Mouse (Mus musculus): ENCODE measurements around the gene Rrp36. TPM values are rescaled to one million over a fixed set of nuclear protein-coding genes. Genes with fewer than 3 reads are reported as not detected.

Gene Rrp36
- polyA plus RNA-seq, 2 experiments: 36.8 to 47.2 TPM

DNA sequence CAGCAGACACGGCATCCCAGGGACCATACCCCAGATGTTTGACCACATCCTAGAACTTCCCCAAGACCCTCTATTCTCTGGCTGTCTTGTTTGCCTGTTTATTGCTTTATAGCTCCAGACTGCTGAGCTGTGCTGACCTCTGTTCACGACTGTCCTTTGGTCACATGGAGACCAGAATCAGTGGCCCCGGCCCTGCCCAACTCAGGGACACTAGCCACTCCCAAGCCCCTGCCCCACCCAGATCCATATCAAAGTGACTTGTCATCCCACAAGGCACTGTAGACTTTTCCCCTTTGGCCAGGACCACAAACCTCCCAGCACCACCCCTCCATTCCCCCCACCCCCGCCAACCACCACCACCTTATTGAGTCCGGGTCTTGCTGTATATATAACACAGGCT lies 25.1 kb upstream of the Rrp36 start:
- Histone ChIP-seq H3K9ac (ENCODE audit: low read depth, low read length, severe bottlenecking) (no peak overlapping the region), H3K27me3 (ENCODE audit: control insufficient read depth, insufficient read depth, low read length) (no peaks in the 10 kb centered on the region), H3K4me2 (replicated peaks; ENCODE audit: low read depth, low read length, severe bottlenecking) (no peak overlapping the region), H3K4me3 (replicated peaks; ENCODE audit: low read length) (no peak overlapping the region), H3K9me3 (ENCODE audit: control insufficient read depth, low read length) (no peaks in the 10 kb centered on the region), H3K4me1 (ENCODE audit: control insufficient read depth, insufficient read depth, low read length) (peaks cover 18% of the 10 kb centered on the region), H3K27ac (replicated peaks; ENCODE audit: low read depth, low read length) (no peak overlapping the region), H3K36me3 (ENCODE audit: control insufficient read depth, insufficient read depth, low read length) (peaks cover 27% of the 10 kb centered on the region)
- no peak for TF ChIP-seq POLR2A (IDR thresholded peaks at IDR 0.05; ENCODE audit: borderline replicate concordance, extremely low read depth, insufficient read depth, insufficient read length)
- 54% methylated on average over 5 of the region's 5 CpGs for WGBS
- DNase-seq (ENCODE audit: low spot score): no peak
- no peak for ATAC-seq (ENCODE audit: low FRiP score, low read depth)

DNA sequence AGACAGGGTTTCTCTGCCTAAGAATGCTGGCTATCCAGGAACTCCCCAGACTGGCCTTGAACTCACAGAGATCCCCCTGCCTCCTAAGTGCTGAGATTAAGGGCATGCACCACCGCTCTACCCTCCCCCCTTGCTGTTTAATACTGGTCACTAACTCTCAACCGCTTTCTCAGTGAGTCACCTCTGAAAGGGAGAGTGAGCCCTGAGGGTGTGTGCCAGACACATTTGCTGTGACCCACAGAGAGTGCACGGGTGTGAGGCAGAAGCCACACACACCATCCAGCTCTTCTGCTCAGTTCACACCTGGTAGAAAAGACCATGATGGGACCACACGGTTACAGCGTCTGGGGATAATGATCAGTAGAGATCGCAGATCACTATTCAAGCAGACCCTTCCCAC lies 24.4 kb upstream of the Rrp36 start:
- WGBS: 85% methylated on average over 6 of the region's 6 CpGs
- no peak for ATAC-seq (ENCODE audit: low FRiP score, low read depth)
- H3K36me3 ChIP-seq (ENCODE audit: control insufficient read depth, insufficient read depth, low read length): peaks cover 30% of the 10 kb centered on the region

DNA sequence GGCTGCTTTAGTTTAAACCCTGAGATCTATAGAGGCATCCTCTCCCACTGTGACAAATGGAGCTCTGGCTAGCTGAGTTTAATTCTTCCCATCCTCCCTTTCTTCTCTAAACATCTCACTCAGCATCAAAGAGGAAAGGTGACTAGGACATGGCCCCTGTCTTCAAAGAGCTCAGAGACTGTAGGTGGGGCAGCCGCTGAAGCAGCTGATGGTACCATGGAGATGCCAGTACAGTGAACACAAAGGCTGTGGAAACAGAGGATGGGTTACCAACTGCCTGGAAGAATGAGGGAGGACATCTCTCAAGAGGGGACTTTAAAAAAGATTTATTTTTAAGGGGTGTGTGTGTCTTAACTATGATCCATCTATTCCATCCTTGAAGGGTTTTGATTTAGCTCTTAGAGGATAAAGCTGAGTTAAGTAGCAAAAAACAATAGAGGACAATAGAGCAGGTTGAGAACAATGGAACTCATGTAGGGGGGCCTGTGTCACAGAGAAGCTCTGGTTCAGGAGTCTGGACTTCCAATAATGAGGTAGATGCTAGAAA lies 20.4 kb upstream of the Rrp36 start:
- no peaks in the 10 kb centered on the region for H3K4me1 ChIP-seq (ENCODE audit: control insufficient read depth, insufficient read depth, low read length)
- ATAC-seq (ENCODE audit: low FRiP score, low read depth) (no peak), DNase-seq (ENCODE audit: low spot score) (no peak)
- WGBS: 68% methylated on average over 1 of the region's 1 CpGs
- no peaks in the 10 kb centered on the region for H3K27me3 ChIP-seq (ENCODE audit: control insufficient read depth, insufficient read depth, low read length)
- H3K36me3 ChIP-seq (ENCODE audit: control insufficient read depth, insufficient read depth, low read length): peaks cover 39% of the 10 kb centered on the region
- H3K4me3 ChIP-seq (replicated peaks; ENCODE audit: low read length): no peak overlapping the region
- TF ChIP-seq POLR2A (IDR thresholded peaks at IDR 0.05; ENCODE audit: borderline replicate concordance, extremely low read depth, insufficient read depth, insufficient read length): no peak
- no peaks in the 10 kb centered on the region for H3K9me3 ChIP-seq (ENCODE audit: control insufficient read depth, low read length)
- H3K27ac ChIP-seq (replicated peaks; ENCODE audit: low read depth, low read length): no peak overlapping the region
- H3K4me2 ChIP-seq (replicated peaks; ENCODE audit: low read depth, low read length, severe bottlenecking): no peak overlapping the region
- H3K9ac ChIP-seq (ENCODE audit: low read depth, low read length, severe bottlenecking): no peak overlapping the region

More for the DNA sequence above, 24.4 kb upstream of the Rrp36 start:
- no peak for DNase-seq (ENCODE audit: low spot score)
- Histone ChIP-seq H3K4me3 (replicated peaks; ENCODE audit: low read length) (no peak overlapping the region), H3K9me3 (ENCODE audit: control insufficient read depth, low read length) (no peaks in the 10 kb centered on the region), H3K4me2 (replicated peaks; ENCODE audit: low read depth, low read length, severe bottlenecking) (no peak overlapping the region), H3K4me1 (ENCODE audit: control insufficient read depth, insufficient read depth, low read length) (peaks cover 13% of the 10 kb centered on the region), H3K9ac (ENCODE audit: low read depth, low read length, severe bottlenecking) (no peak overlapping the region), H3K27ac (replicated peaks; ENCODE audit: low read depth, low read length) (no peak overlapping the region), H3K27me3 (ENCODE audit: control insufficient read depth, insufficient read depth, low read length) (no peaks in the 10 kb centered on the region)
- TF ChIP-seq POLR2A (IDR thresholded peaks at IDR 0.05; ENCODE audit: borderline replicate concordance, extremely low read depth, insufficient read depth, insufficient read length): no peak

DNA sequence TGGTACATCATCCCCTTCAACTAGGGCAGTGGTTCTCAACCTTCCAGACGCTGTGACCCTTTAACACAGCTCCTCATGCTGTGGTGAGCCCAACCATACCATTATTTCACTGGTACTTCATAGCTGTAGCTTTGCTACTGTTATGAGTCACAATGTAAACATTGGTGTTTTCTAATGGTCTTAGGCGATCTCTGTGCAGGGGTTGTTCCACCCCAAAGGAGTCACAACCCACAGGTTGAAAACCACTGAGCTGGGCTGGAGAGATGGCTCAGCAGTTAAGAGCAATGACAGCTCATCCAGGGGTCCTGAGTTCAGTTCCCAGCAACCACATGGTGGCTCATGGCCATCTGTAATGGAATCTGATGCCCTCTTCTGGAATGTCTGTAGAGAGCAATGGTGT lies 17.2 kb upstream of the Rrp36 start:
- no peak overlapping the region for H3K27ac ChIP-seq (replicated peaks; ENCODE audit: low read depth, low read length)
- WGBS: 96% methylated on average over 2 of the region's 2 CpGs
- ATAC-seq (ENCODE audit: low FRiP score, low read depth) (no peak), DNase-seq (ENCODE audit: low spot score) (no peak)
- no peaks in the 10 kb centered on the region for H3K9me3 ChIP-seq (ENCODE audit: control insufficient read depth, low read length)
- no peak overlapping the region for H3K4me2 ChIP-seq (replicated peaks; ENCODE audit: low read depth, low read length, severe bottlenecking)
- H3K4me3 ChIP-seq (replicated peaks; ENCODE audit: low read length): no peak overlapping the region
- H3K4me1 ChIP-seq (ENCODE audit: control insufficient read depth, insufficient read depth, low read length): no peaks in the 10 kb centered on the region
- H3K36me3 ChIP-seq (ENCODE audit: control insufficient read depth, insufficient read depth, low read length): peaks cover 39% of the 10 kb centered on the region
- H3K27me3 ChIP-seq (ENCODE audit: control insufficient read depth, insufficient read depth, low read length): no peaks in the 10 kb centered on the region
- no peak overlapping the region for H3K9ac ChIP-seq (ENCODE audit: low read depth, low read length, severe bottlenecking)
- TF ChIP-seq POLR2A (IDR thresholded peaks at IDR 0.05; ENCODE audit: borderline replicate concordance, extremely low read depth, insufficient read depth, insufficient read length): no peak

DNA sequence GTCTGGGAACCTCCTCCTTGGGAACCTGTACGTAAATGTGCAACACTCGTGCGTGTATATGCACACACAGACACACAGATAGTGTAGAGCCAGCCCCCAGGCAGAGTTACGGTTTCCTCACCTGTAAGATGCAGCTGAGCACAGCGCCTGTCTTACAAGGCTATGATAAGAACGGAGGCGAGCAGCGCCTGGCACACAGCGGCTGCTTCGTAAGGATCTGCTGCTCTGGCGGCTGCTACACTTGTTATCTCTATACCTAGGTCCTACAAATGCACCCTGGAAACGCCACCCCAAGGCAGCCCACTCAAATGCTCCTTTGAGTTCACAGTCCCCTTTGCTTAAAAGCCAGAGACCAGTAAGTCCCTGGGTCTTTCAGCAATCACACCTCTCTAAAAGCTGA lies 16.5 kb upstream of the Rrp36 start:
- Histone ChIP-seq H3K9ac (ENCODE audit: low read depth, low read length, severe bottlenecking) (no peak overlapping the region), H3K4me2 (replicated peaks; ENCODE audit: low read depth, low read length, severe bottlenecking) (no peak overlapping the region), H3K4me1 (ENCODE audit: control insufficient read depth, insufficient read depth, low read length) (no peaks in the 10 kb centered on the region), H3K36me3 (ENCODE audit: control insufficient read depth, insufficient read depth, low read length) (peaks cover 46% of the 10 kb centered on the region), H3K9me3 (ENCODE audit: control insufficient read depth, low read length) (no peaks in the 10 kb centered on the region), H3K27me3 (ENCODE audit: control insufficient read depth, insufficient read depth, low read length) (no peaks in the 10 kb centered on the region), H3K27ac (replicated peaks; ENCODE audit: low read depth, low read length) (no peak overlapping the region), H3K4me3 (replicated peaks; ENCODE audit: low read length) (no peak overlapping the region)
- WGBS: 96% methylated on average over 12 of the region's 12 CpGs
- ATAC-seq (ENCODE audit: low FRiP score, low read depth) (no peak), DNase-seq (ENCODE audit: low spot score) (no peak)
- no peak for TF ChIP-seq POLR2A (IDR thresholded peaks at IDR 0.05; ENCODE audit: borderline replicate concordance, extremely low read depth, insufficient read depth, insufficient read length)

DNA sequence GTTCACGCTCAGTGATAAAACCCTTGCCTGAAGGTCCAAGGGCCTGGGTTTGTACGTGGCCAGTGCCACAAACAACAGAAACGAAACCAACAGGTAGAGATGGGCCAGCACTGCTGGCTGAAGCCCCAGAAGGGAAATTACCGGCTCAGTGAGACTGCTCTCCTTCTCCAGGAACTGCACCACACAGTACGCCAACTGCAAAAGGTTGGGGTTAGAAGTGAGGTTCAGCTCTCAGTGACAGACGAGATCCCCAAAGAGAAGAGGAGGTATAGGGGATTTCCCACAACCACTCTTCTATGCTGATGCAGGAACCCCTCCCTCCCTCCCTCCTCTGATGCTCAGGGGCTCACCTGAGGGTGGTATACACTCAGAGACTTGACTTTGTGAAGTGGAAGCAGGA lies 11.8 kb upstream of the Rrp36 start:
- no peak overlapping the region for H3K27ac ChIP-seq (replicated peaks; ENCODE audit: low read depth, low read length)
- no peak overlapping the region for H3K4me2 ChIP-seq (replicated peaks; ENCODE audit: low read depth, low read length, severe bottlenecking)
- H3K27me3 ChIP-seq (ENCODE audit: control insufficient read depth, insufficient read depth, low read length): no peaks in the 10 kb centered on the region
- peaks cover 5% of the 10 kb centered on the region for H3K4me1 ChIP-seq (ENCODE audit: control insufficient read depth, insufficient read depth, low read length)
- no peak overlapping the region for H3K9ac ChIP-seq (ENCODE audit: low read depth, low read length, severe bottlenecking)
- H3K36me3 ChIP-seq (ENCODE audit: control insufficient read depth, insufficient read depth, low read length): peaks cover 65% of the 10 kb centered on the region
- no peaks in the 10 kb centered on the region for H3K9me3 ChIP-seq (ENCODE audit: control insufficient read depth, low read length)
- DNase-seq (ENCODE audit: low spot score) (no peak), ATAC-seq (ENCODE audit: low FRiP score, low read depth) (no peak)
- no peak for TF ChIP-seq POLR2A (IDR thresholded peaks at IDR 0.05; ENCODE audit: borderline replicate concordance, extremely low read depth, insufficient read depth, insufficient read length)
- no peak overlapping the region for H3K4me3 ChIP-seq (replicated peaks; ENCODE audit: low read length)
- WGBS: 91% methylated on average over 6 of the region's 6 CpGs
